Mouse (Mus musculus): ENCODE data around the gene Mrgprh.

DNA sequence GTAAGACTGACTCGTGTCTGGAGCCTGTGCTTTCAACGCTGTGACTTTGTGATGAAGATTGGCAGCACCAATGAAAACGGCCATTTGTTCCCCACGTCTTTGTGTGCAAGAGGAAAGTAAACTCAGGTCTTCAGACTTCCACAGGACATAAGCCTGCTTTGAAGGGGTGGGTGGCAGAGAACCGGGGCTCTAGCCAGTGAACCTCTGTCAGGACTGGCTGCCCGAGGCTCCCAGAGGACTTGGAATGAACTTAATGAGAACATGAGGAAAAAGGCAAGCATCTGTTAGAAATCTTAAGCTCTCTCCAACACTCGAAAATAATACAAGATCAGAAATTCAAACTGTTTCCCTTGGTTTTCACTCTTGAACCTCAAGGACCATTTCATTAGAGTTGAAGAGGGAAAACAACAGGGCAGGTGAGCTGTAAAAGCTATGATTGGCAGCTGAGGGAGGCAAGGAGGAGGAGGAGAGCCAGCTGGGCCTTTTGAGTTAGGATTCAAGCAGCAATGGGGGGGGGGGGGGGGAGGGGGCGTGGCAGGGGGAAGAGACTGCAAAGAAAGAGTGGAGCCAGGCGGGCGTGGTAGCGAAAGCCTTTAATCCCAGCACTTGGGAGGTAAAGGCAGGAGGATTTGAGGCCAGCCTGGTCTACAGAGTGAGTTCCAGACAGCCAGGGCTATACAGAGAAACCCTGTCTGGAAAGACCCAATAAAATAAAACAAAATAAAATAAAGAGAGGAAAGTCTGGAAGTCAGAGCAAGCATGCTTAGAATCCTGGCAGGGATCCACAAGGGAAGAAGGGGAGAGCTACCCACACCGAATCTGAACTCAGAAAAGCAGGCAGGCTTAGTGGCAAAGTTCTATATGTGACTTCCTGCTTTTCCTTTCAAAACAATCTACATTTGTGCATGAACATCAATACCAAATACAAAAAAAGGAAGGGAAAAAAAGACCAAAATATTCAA lies 27.8 kb downstream of the Mrgprh start:
- no peak for TF ChIP-seq CTCF (IDR thresholded peaks at IDR 0.05; ENCODE audit: low read depth, low read length)
- TF ChIP-seq POLR2A (IDR thresholded peaks at IDR 0.05; ENCODE audit: borderline replicate concordance, low read depth, low read length): no peak

Measured in bone marrow macrophage, adult 2 months (primary cell).